Mouse (Mus musculus): ENCODE results near the gene Yipf2. TPM values are rescaled to one million over a fixed set of nuclear protein-coding genes. Genes with fewer than 3 reads are reported as not detected.
A peak's percentile ranks its signal among the peaks of the same experiment; 100 is the strongest.
"Not testable (repeated sequence)": the region's sequence is repeated elsewhere in the genome, so short reads cannot be mapped to it uniquely, and the experiment has no call there.

Gene Yipf2
- polyA plus RNA-seq, 1 experiment from 2014 or later, result 31.3 TPM

GRCm38 (mm10) chr9:21553607-21554273 lies 38.9 kb downstream of the Yipf2 start:
- WGBS, result 75% methylated on average over 6 of the region's 6 CpGs
- Histone ChIP-seq H3K4me1 (peaks cover 23% of the 10 kb centered on the region), H3K4me2 (no peak overlapping the region), H3K4me3 (replicated peaks) (no peak overlapping the region), H3K27ac (no peak overlapping the region), H3K9ac (no peak overlapping the region), H3K27me3 (replicated peaks) (no peaks in the 10 kb centered on the region), H3K36me3 (peaks cover 14% of the 10 kb centered on the region), H3K9me3 (no peaks in the 10 kb centered on the region)
- no peak for ATAC-seq (ENCODE audit: insufficient read depth, low FRiP score, low read depth)

GRCm38 (mm10) chr9:21551049-21551448 lies 41.6 kb downstream of the Yipf2 start:
- Histone ChIP-seq H3K36me3 (peaks cover 14% of the 10 kb centered on the region), H3K27me3 (replicated peaks) (no peaks in the 10 kb centered on the region), H3K27ac (no peak overlapping the region), H3K4me1 (peaks cover 15% of the 10 kb centered on the region), H3K4me3 (replicated peaks) (no peak overlapping the region), H3K9me3 (no peaks in the 10 kb centered on the region), H3K4me2 (no peak overlapping the region), H3K9ac (no peak overlapping the region)
- WGBS, result 91% methylated on average over 2 of the region's 2 CpGs
- no peak for ATAC-seq (ENCODE audit: insufficient read depth, low FRiP score, low read depth)

- WGBS, result under 1% methylated on average over 46 of the region's 66 CpGs
- peaks cover 6% of the 10 kb centered on the region for H3K36me3 ChIP-seq
- peak overlapping the region; percentile 84 for H3K4me3 ChIP-seq (replicated peaks)
- H3K9ac ChIP-seq, result peak overlapping the region; percentile 98
- peak; percentile 15 for ATAC-seq (ENCODE audit: insufficient read depth, low FRiP score, low read depth)
- peak overlapping the region; percentile 98 for H3K27ac ChIP-seq
- H3K27me3 ChIP-seq (replicated peaks), result no peaks in the 10 kb centered on the region
- H3K4me1 ChIP-seq, result peaks cover 22% of the 10 kb centered on the region
- H3K4me2 ChIP-seq, result peak overlapping the region; percentile 68
- no peaks in the 10 kb centered on the region for H3K9me3 ChIP-seq
These were observed 45.3 kb downstream of the Yipf2 start for GRCm38 (mm10) chr9:21547075-21547941.

GRCm38 (mm10) chr9:21546789-21547074 lies 45.9 kb downstream of the Yipf2 start, which contains the start of gene Carm1:
Carm1 (plus strand) TSS chr9:21546894.
- 2% methylated on average over 17 of the region's 52 CpGs for WGBS
- Histone ChIP-seq H3K27ac (peak within 1 kb of the TSS; percentile 98), H3K27me3 (replicated peaks) (no peaks in the 10 kb centered on the region), H3K9ac (peak within 1 kb of the TSS; percentile 98), H3K4me3 (replicated peaks) (peak within 1 kb of the TSS; percentile 84), H3K9me3 (no peaks in the 10 kb centered on the region), H3K4me2 (peak within 1 kb of the TSS; percentile 68), H3K36me3 (peaks cover 5% of the 10 kb centered on the region), H3K4me1 (peaks cover 22% of the 10 kb centered on the region)
- no peak; the same call in 1 of the 2 replicates for ATAC-seq (ENCODE audit: insufficient read depth, low FRiP score, low read depth)

- under 1% methylated on average over 67 of the region's 67 CpGs for WGBS
- no peaks in the 10 kb centered on the region for H3K9me3 ChIP-seq
- H3K4me1 ChIP-seq, result peaks cover 22% of the 10 kb centered on the region
These were observed 46.5 kb downstream of the Yipf2 start for GRCm38 (mm10) chr9:21545916-21546788.

GRCm38 (mm10) chr9:21545351-21545915 lies 47.2 kb downstream of the Yipf2 start:
- H3K4me1 ChIP-seq, result peaks cover 22% of the 10 kb centered on the region
- H3K4me2 ChIP-seq, result peak overlapping the region; percentile 66
- peak overlapping the region; percentile 95 for H3K27ac ChIP-seq
- no peaks in the 10 kb centered on the region for H3K36me3 ChIP-seq
- peak; percentile 81 for ATAC-seq (ENCODE audit: insufficient read depth, low FRiP score, low read depth)
- WGBS, result 6% methylated on average over 9 of the region's 9 CpGs
- no peaks in the 10 kb centered on the region for H3K9me3 ChIP-seq
- H3K4me3 ChIP-seq (replicated peaks), result peak overlapping the region; percentile 84
- H3K27me3 ChIP-seq (replicated peaks), result no peaks in the 10 kb centered on the region
- peak overlapping the region; percentile 26; the same call in 1 of the 2 replicates for H3K9ac ChIP-seq

More at GRCm38 (mm10) chr9:21545916-21546788, 46.5 kb downstream of the Yipf2 start:
- Histone ChIP-seq H3K4me2 (peak overlapping the region; percentile 66), H3K9ac (peak overlapping the region; percentile 26; the same call in 1 of the 2 replicates), H3K36me3 (peaks cover 5% of the 10 kb centered on the region), H3K27me3 (replicated peaks) (no peaks in the 10 kb centered on the region), H3K27ac (peak overlapping the region; percentile 95), H3K4me3 (replicated peaks) (peak overlapping the region; percentile 84)
- ATAC-seq (ENCODE audit: insufficient read depth, low FRiP score, low read depth), result peak; percentile 92

- ATAC-seq (ENCODE audit: insufficient read depth, low FRiP score, low read depth); H3K4me3 ChIP-seq (replicated peaks); H3K36me3 ChIP-seq; H3K9me3 ChIP-seq; H3K4me2 ChIP-seq; H3K27me3 ChIP-seq (replicated peaks); H3K27ac ChIP-seq; H3K9ac ChIP-seq: not testable (repeated sequence)
- peaks cover 11% of the 10 kb centered on the region; the same call in 1 of the 2 replicates for H3K4me1 ChIP-seq
- 92% methylated on average over 2 of the region's 2 CpGs for WGBS
These were observed 50.6 kb downstream of the Yipf2 start for GRCm38 (mm10) chr9:21542001-21542400.

- Histone ChIP-seq H3K4me1 (peaks cover 7% of the 10 kb centered on the region; the same call in 1 of the 2 replicates), H3K4me2 (no peak overlapping the region), H3K9me3 (no peaks in the 10 kb centered on the region), H3K27me3 (replicated peaks) (no peaks in the 10 kb centered on the region), H3K27ac (no peak overlapping the region), H3K9ac (no peak overlapping the region), H3K4me3 (replicated peaks) (no peak overlapping the region), H3K36me3 (no peaks in the 10 kb centered on the region)
- 69% methylated on average over 7 of the region's 7 CpGs for WGBS
- no peak for ATAC-seq (ENCODE audit: insufficient read depth, low FRiP score, low read depth)
These were observed 52.5 kb downstream of the Yipf2 start for GRCm38 (mm10) chr9:21539981-21540753.

Measured in stomach, embryonic 15.5 days (tissue).